Mouse (Mus musculus) embryonic facial prominence, embryonic 11.5 days (tissue): ENCODE data around the gene Rasgrf1. TPM values are rescaled to one million over a fixed set of nuclear protein-coding genes. Genes with fewer than 3 reads are reported as not detected.
"Not testable (repeated sequence)": the region's sequence is repeated elsewhere in the genome, so short reads cannot be mapped to it uniquely, and the experiment has no call there.

ENCODE experiments used
- ATAC-seq: fragments of 200-750 bp; cut with Nextera tagmentation; replicated peaks from 2 replicates; pipeline ENCODE4 v1.8.0; 2017; ENCODE audit warnings: low read depth; ENCODE audit not compliant: insufficient number of reproducible peaks, low FRiP score, low TSS enrichment
- DNase-seq: peaks from one replicate; pipeline ENCODE4 v3.0.0-alpha.2; 2015; ENCODE audit warnings: low spot score
- H3K27ac ChIP-seq: fragments of 300-500 bp; sonication (generic); replicated peaks from 2 replicates; pipeline ENCODE4 v1.5.1; 2014; ENCODE audit warnings: mild to moderate bottlenecking, low read depth, low read length, control low read depth
- H3K27me3 ChIP-seq: fragments of 300-500 bp; sonication (generic); 2 replicates; pipeline ENCODE4 v1.6.1; 2014; ENCODE audit warnings: mild to moderate bottlenecking, low read length, moderate library complexity, mixed read lengths; ENCODE audit not compliant: control insufficient read depth, insufficient read depth
- H3K36me3 ChIP-seq: fragments of 300-500 bp; sonication (generic); replicated peaks from 2 replicates; pipeline ENCODE4 v1.6.1; 2014; ENCODE audit warnings: low read depth, mild to moderate bottlenecking, low read length, moderate library complexity, mixed read lengths; ENCODE audit not compliant: control insufficient read depth, insufficient read depth
- H3K4me1 ChIP-seq: fragments of 300-500 bp; sonication (generic); 2 replicates; pipeline ENCODE4 v1.6.1; 2014; ENCODE audit warnings: low read length, mixed read lengths; ENCODE audit not compliant: control insufficient read depth, insufficient read depth
- H3K4me2 ChIP-seq: fragments of 300-500 bp; sonication (generic); 2 replicates; pipeline ENCODE4 v1.6.1; 2014; ENCODE audit warnings: low read depth, mild to moderate bottlenecking, control low read depth, low read length, moderate library complexity
- H3K4me3 ChIP-seq: fragments of 300-500 bp; sonication (generic); 2 replicates; pipeline ENCODE4 v1.5.1; 2014; ENCODE audit warnings: low read depth, low read length, control low read depth
- H3K9ac ChIP-seq: fragments of 300-500 bp; sonication (generic); replicated peaks from 2 replicates; pipeline ENCODE4 v1.6.1; 2014; ENCODE audit warnings: mild to moderate bottlenecking, control low read depth, low read length
- H3K9me3 ChIP-seq: fragments of 300-500 bp; sonication (generic); replicated peaks from 2 replicates; pipeline ENCODE4 v1.6.1; 2016; ENCODE audit warnings: mild to moderate bottlenecking, low read length, inconsistent platforms, mixed read lengths; ENCODE audit not compliant: control insufficient read depth
- WGBS: fragments of 180-500 bp; shearing (Covaris S2); extraction: QIAGEN DNeasy Blood & Tissue Kit; methylation state at CpG from one replicate; pipeline ENCODE4 v1.1.7; 2014; 5-methylcytosine and 5-hydroxymethylcytosine counted together
- polyA plus RNA-seq: library from polyadenylated mRNA; unstranded; fragments of >200 nt; fragmentation: Nextera tagmentation; extraction: Ambion mirVana; gene quantifications from 2 replicates; pipeline ENCODE4 v1.2.1, GENCODE M21; 2014

The Rasgrf1 gene
- polyA plus RNA-seq, 1 experiment from 2014 or later: not detected

DNA sequence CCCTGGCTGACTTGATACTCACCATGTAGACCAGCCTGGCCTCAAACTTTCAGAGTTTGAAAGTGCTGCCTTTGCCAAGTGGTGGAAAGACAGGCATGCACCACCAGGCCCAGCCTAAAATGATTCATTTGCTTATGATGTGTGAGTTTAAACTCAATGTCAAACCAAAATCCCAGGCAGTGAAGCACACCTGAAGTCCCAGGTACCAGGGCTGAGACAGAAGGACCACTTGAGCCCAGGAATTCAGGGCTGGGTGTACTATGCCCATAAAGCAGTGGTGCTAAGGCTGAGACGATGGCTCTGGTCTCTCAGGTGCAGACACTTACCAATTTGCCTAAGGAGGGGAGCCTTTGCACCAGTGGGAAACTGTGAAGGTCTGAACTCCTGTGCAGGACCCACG is 125.5 kb downstream of the Rasgrf1 start:
- DNase-seq (no peak), ATAC-seq (no peak)
- Histone ChIP-seq H3K36me3 (no peaks in the 10 kb centered on the region), H3K27me3 (no peaks in the 10 kb centered on the region), H3K4me3 (no peak overlapping the region), H3K4me2 (no peak overlapping the region), H3K27ac (no peak overlapping the region), H3K4me1 (no peaks in the 10 kb centered on the region), H3K9ac (no peak overlapping the region), H3K9me3 (no peaks in the 10 kb centered on the region)
- 66% methylated on average over 2 of the region's 2 CpGs for WGBS

DNA sequence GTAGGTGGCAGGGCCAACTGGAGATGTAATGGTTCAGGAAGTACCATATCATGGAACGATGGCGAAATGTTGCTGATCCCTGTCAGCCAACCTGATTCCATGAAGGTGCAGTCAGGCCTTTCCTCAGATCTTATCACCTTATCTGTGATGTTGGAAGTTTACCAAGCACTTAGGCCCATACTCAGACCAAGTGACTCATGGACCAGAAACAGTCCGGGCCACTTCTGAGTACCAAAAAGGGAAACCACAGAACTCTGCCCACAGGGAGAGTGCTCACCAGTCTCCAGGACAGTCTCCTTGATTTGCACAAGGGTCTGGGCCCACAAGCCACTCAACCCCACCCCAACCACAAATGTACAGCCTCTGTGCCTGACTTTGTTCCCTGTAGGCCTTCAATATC is 126.1 kb downstream of the Rasgrf1 start:
- H3K4me2 ChIP-seq: no peak overlapping the region
- no peak overlapping the region for H3K27ac ChIP-seq
- H3K9me3 ChIP-seq: no peaks in the 10 kb centered on the region
- H3K9ac ChIP-seq: no peak overlapping the region
- ATAC-seq (no peak), DNase-seq (no peak)
- no peaks in the 10 kb centered on the region for H3K36me3 ChIP-seq
- no peaks in the 10 kb centered on the region for H3K27me3 ChIP-seq
- no peaks in the 10 kb centered on the region for H3K4me1 ChIP-seq
- WGBS: 91% methylated on average over 3 of the region's 3 CpGs
- H3K4me3 ChIP-seq: no peak overlapping the region

DNA sequence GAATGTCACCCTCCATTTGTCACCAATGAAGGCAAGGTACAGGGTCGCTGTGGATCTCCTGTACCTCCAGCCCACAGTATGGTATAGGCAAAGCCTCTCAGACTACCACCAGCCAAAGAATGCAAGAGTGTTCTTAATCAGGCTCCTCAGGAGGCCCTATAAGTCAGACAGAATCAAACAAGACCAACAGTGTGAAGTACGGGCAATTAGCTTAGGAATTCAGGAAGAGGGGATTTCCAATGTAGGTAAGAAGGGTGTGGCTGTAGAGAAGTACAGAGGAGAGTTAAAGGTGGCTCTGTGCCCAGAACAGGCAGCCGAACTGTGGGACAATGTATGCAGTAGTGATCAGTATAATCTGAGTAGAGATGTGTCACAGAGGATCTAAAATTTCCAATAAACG is 126.6 kb downstream of the Rasgrf1 start:
- Histone ChIP-seq H3K9me3 (no peaks in the 10 kb centered on the region), H3K4me1 (no peaks in the 10 kb centered on the region), H3K4me2 (no peak overlapping the region), H3K9ac (no peak overlapping the region), H3K27me3 (no peaks in the 10 kb centered on the region), H3K27ac (no peak overlapping the region), H3K4me3 (no peak overlapping the region), H3K36me3 (no peaks in the 10 kb centered on the region)
- ATAC-seq (no peak), DNase-seq (no peak)
- WGBS: 76% methylated on average over 4 of the region's 4 CpGs

DNA sequence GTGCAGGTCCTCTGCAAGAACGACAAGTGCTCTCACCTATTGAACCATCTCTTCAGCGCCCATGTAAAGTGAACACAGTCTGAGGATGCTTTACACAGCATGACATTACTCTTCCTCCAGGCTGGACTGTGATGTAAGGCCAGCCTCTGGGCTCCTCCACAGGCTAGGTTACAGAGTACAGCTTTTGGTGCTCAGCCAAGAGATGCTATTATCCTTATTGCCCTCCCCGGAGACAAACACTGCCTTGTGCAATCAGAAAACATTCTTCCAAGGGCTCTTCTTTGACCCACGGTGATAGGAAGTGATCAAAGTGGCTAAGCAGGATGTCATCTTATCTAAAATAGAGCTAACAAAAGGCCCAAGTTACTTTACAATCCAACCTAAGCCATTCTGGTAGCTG is 128.8 kb downstream of the Rasgrf1 start:
- DNase-seq: no peak
- no peak for ATAC-seq
- 73% methylated on average over 4 of the region's 4 CpGs for WGBS

DNA sequence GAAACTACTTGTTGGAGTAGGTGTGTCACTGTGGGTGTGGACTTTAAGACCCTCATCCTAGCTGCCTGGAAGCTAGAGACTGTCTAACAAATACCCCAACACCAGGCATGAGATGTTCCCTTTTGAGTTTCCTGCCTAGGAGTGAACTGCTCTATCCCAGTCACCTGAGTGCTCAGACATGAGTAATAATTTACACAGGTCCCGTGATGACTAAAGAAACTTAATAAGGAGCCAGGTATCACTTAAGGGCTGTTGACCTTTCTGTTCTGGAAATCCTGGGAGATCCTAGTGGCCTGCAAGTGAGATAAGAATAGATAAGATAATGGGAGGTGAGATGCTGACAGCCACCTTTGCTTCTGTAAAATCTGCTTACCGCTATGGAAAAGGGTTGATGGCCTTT is 131.2 kb downstream of the Rasgrf1 start:
- Histone ChIP-seq H3K36me3 (no peaks in the 10 kb centered on the region), H3K4me2 (no peak overlapping the region), H3K9me3 (no peaks in the 10 kb centered on the region), H3K27ac (no peak overlapping the region), H3K9ac (no peak overlapping the region), H3K4me1 (no peaks in the 10 kb centered on the region), H3K4me3 (no peak overlapping the region), H3K27me3 (no peaks in the 10 kb centered on the region)
- 86% methylated on average over 2 of the region's 2 CpGs for WGBS
- ATAC-seq (no peak), DNase-seq (no peak)

More for the DNA sequence above, 128.8 kb downstream of the Rasgrf1 start:
- Histone ChIP-seq H3K4me2 (no peak overlapping the region), H3K36me3 (no peaks in the 10 kb centered on the region), H3K4me3 (no peak overlapping the region), H3K27ac (no peak overlapping the region), H3K9ac (no peak overlapping the region), H3K9me3 (no peaks in the 10 kb centered on the region), H3K27me3 (no peaks in the 10 kb centered on the region), H3K4me1 (no peaks in the 10 kb centered on the region)

DNA sequence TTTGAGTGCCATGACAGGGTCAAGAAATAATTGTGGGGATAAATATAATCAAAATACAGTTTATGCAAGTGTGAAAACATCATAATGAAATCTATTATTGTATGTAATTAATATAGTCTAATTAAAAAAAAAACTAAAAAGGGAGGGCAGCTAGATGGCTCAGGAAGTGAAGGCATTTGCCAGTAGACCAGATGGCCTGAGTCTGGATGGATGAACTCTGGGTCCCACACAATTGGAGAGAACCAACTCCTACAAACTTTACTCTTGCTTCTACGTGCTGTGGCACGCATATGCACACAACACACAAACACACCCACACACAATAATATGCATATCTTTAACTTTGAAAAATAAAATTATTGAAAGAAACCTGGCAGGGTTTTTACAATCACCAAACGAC is 131.8 kb downstream of the Rasgrf1 start:
- no peaks in the 10 kb centered on the region for H3K27me3 ChIP-seq
- ATAC-seq (no peak), DNase-seq (no peak)
- over 99% methylated on average over 3 of the region's 3 CpGs for WGBS
- H3K4me3 ChIP-seq: no peak overlapping the region
- no peak overlapping the region for H3K9ac ChIP-seq
- H3K4me1 ChIP-seq: no peaks in the 10 kb centered on the region
- no peak overlapping the region for H3K27ac ChIP-seq
- no peak overlapping the region for H3K4me2 ChIP-seq
- H3K9me3 ChIP-seq: no peaks in the 10 kb centered on the region
- no peaks in the 10 kb centered on the region for H3K36me3 ChIP-seq

DNA sequence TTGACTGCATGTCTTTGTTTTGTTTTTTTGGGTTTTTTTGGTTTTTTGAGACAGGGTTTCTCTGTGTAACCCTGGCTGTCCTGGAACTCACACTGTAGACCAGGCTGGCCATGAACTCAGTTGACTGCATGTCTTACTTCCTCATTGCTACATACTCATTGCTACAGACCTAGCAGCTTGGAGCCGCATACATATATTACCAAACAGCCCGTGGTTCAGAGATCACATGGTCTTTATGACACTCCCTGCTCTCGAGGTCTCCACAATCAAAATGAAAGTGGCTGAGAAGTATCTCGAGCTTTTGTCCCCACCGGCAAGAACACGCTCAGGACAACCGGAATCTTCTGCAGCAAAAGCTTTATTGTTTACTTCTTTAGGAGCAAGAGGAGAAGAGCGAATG is 133.2 kb downstream of the Rasgrf1 start:
- H3K27ac ChIP-seq, ATAC-seq, H3K4me3 ChIP-seq, H3K4me1 ChIP-seq, H3K27me3 ChIP-seq, H3K9me3 ChIP-seq, H3K36me3 ChIP-seq, H3K9ac ChIP-seq, DNase-seq, H3K4me2 ChIP-seq: not testable (repeated sequence)
- WGBS: 89% methylated on average over 8 of the region's 8 CpGs

DNA sequence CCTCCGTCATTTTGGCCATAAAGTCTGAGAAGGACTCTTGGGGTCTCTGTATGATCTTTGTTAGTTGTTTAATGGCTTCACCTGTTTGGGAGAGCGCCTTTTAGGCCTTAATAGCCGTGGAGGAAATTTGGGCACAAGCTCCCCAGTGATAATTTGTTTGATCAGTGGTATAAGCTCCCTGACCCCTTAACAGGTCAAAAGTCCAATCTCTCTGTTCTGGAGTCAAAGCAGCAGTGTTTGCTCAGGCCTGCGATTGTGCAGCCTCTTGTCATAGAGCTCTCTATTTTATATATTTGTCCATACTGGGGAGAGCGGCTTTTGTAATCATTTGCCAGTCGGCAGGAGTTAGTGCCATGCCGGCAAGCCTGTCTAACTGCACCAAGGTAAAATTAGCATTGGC is 135.5 kb downstream of the Rasgrf1 start:
- DNase-seq (no peak), ATAC-seq (no peak)
- H3K36me3 ChIP-seq: no peaks in the 10 kb centered on the region
- H3K27ac ChIP-seq: no peak overlapping the region
- H3K4me1 ChIP-seq: no peaks in the 10 kb centered on the region
- no peak overlapping the region for H3K9ac ChIP-seq
- H3K9me3 ChIP-seq: no peaks in the 10 kb centered on the region
- H3K4me2 ChIP-seq: no peak overlapping the region
- H3K4me3 ChIP-seq: no peak overlapping the region
- 89% methylated on average over 7 of the region's 7 CpGs for WGBS
- H3K27me3 ChIP-seq: no peaks in the 10 kb centered on the region
